Mouse (Mus musculus) liver, postnatal 0 days (tissue): ENCODE data around the gene Wdr95.

Experiments
- CTCF ChIP-seq: sonication (generic); IDR thresholded peaks from 2 replicates; pipeline ENCODE4 v1.5.1; 2016; ENCODE audit warnings: antibody characterized with exemption, low read depth
- EP300 ChIP-seq: IDR thresholded peaks from 2 replicates; pipeline ENCODE4 v1.6.1; 2016; ENCODE audit warnings: antibody characterized with exemption, low read depth, mild to moderate bottlenecking

DNA sequence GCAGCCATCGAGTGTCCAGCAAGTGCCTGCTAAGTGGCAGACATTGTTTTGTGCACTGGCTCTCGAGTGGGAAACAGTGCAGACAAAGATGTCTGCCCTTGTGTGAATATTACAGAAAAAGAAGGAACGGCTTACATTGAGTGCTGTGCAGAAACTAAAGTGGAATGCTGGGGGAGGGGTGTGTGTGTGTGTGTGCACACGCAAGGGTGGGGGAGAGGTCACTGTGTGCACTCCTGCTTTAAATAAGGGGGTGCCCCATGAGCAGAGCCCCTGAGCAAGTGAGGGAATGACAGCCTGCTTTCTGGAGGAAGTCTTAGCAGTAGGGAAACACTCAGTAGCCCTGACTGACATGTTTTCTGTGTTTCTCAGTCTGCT is 121.7 kb downstream of the Wdr95 start:
- no peak for TF ChIP-seq EP300
- no peak for TF ChIP-seq CTCF
